Mouse (Mus musculus) MEL (cell line): ENCODE data around the gene Dph1. TPM values are rescaled to one million over a fixed set of nuclear protein-coding genes. Genes with fewer than 3 reads are reported as not detected.

Experiments used
- DNase-seq: peaks from one replicate; pipeline ENCODE4 v3.0.0; 2011; ENCODE audit warnings: low read depth, low spot score
- H3K27ac ChIP-seq: 2 replicates; pipeline ENCODE4 v1.5.1; 2012; ENCODE audit warnings: low read depth, mild to moderate bottlenecking, control low read depth, low read length, moderate library complexity; ENCODE audit not compliant: control insufficient read depth
- H3K27me3 ChIP-seq, 2 experiments: fragments of 150-350 bp in 1 of 2; sonication (generic) in 1 of 2; 2 replicates each; pipeline ENCODE4 v1.6.1; 2012; ENCODE audit warnings: low read length in 2 of 2, mild to moderate bottlenecking in 2 of 2, improper control_type of control experiment in 1 of 2, moderate library complexity in 1 of 2; ENCODE audit not compliant: insufficient read depth in 2 of 2, control insufficient read depth in 1 of 2
- H3K36me3 ChIP-seq, 2 experiments: 2 replicates each; pipeline ENCODE4 v1.6.1; 2012 to 2014; ENCODE audit warnings: low read length in 2 of 2, improper control_type of control experiment in 1 of 2, inconsistent platforms in 1 of 2, mild to moderate bottlenecking in 1 of 2; ENCODE audit not compliant: insufficient read depth in 2 of 2, control insufficient read depth in 1 of 2
- H3K4me1 ChIP-seq, 2 experiments: fragments of 150-350 bp in 1 of 2; sonication (generic) in 1 of 2; 2 replicates each; pipeline ENCODE4 v1.6.1; 2012; ENCODE audit warnings: low read length in 2 of 2, improper control_type of control experiment in 1 of 2, mild to moderate bottlenecking in 1 of 2; ENCODE audit not compliant: insufficient read depth in 2 of 2, control insufficient read depth in 1 of 2
- H3K4me3 ChIP-seq, 2 experiments: fragments of 150-350 bp in 1 of 2; sonication (generic) in 1 of 2; 2 replicates each; pipeline ENCODE4 v1.5.1; 2012; ENCODE audit warnings: low read depth in 2 of 2, low read length in 2 of 2, mild to moderate bottlenecking in 2 of 2, moderate library complexity in 2 of 2, control low read depth in 1 of 2, improper control_type of control experiment in 1 of 2; ENCODE audit not compliant: control insufficient read depth in 1 of 2, insufficient read depth in 1 of 2
- H3K79me2 ChIP-seq: 2 replicates; pipeline ENCODE4 v1.6.1; 2012; ENCODE audit warnings: mild to moderate bottlenecking, low read length, moderate library complexity; ENCODE audit not compliant: control insufficient read depth, poor library complexity, insufficient read depth
- H3K9ac ChIP-seq: 2 replicates; pipeline ENCODE4 v1.6.1; 2012; ENCODE audit warnings: low read depth, mild to moderate bottlenecking, control low read depth, low read length, moderate library complexity; ENCODE audit not compliant: control insufficient read depth, poor library complexity, severe bottlenecking
- H3K9me3 ChIP-seq: fragments of 150-350 bp; sonication (generic); replicated peaks from 2 replicates; pipeline ENCODE4 v1.6.1; 2012; ENCODE audit warnings: mild to moderate bottlenecking, low read length, improper control_type of control experiment, moderate library complexity; ENCODE audit not compliant: insufficient read depth
- BHLHE40 ChIP-seq: IDR thresholded peaks from 2 replicates; pipeline ENCODE4 v1.6.1; 2012; ENCODE audit warnings: low read depth, mild to moderate bottlenecking, inconsistent platforms, low read length, improper control_type of control experiment, borderline replicate concordance
- CHD1 ChIP-seq: IDR thresholded peaks from 2 replicates; pipeline ENCODE4 v1.6.1; 2012; ENCODE audit warnings: low read depth, mild to moderate bottlenecking, inconsistent platforms, low read length, improper control_type of control experiment
- CHD2 ChIP-seq: IDR thresholded peaks from 2 replicates; pipeline ENCODE4 v1.6.1; 2011; ENCODE audit warnings: low read length, improper control_type of control experiment
- CTCF ChIP-seq, 3 experiments: IDR thresholded peaks in 2 of 3; conservative IDR thresholded peaks in 1 of 3; 2 replicates each; pipeline ENCODE4 v1.5.1; 2011 to 2012; ENCODE audit warnings: low read length in 3 of 3, low read depth in 2 of 3, mild to moderate bottlenecking in 2 of 3, improper control_type of control experiment in 1 of 3, inconsistent platforms in 1 of 3, mixed read lengths in 1 of 3, moderate library complexity in 1 of 3; ENCODE audit not compliant: control insufficient read depth in 1 of 3, insufficient read depth in 1 of 3, poor library complexity in 1 of 3, severe bottlenecking in 1 of 3
- EP300 ChIP-seq, 2 experiments: IDR thresholded peaks; 2 replicates each; pipeline ENCODE4 v1.6.1; 2011; ENCODE audit warnings: improper control_type of control experiment in 2 of 2, low read length in 2 of 2, low read depth in 1 of 2, mild to moderate bottlenecking in 1 of 2
- ETS1 ChIP-seq: IDR thresholded peaks from 2 replicates; pipeline ENCODE4 v1.6.1; 2012; ENCODE audit warnings: low read depth, mild to moderate bottlenecking, inconsistent platforms, low read length, improper control_type of control experiment, moderate library complexity
- MAFK ChIP-seq: IDR thresholded peaks from 2 replicates; pipeline ENCODE4 v1.6.1; 2011; ENCODE audit warnings: low read depth, mild to moderate bottlenecking, low read length, improper control_type of control experiment, borderline replicate concordance
- MAX ChIP-seq: IDR thresholded peaks from 2 replicates; pipeline ENCODE4 v1.6.1; 2011; ENCODE audit warnings: low read length, improper control_type of control experiment
- MEF2A ChIP-seq: IDR thresholded peaks from 2 replicates; pipeline ENCODE4 v1.6.1; 2014; ENCODE audit warnings: low read depth, mild to moderate bottlenecking, inconsistent platforms, low read length, improper control_type of control experiment; ENCODE audit not compliant: poor library complexity, insufficient replicate concordance, severe bottlenecking; ENCODE audit errors: extremely low read depth
- MYC ChIP-seq: IDR thresholded peaks from 2 replicates; pipeline ENCODE4 v1.6.1; 2011; ENCODE audit warnings: low read depth, mild to moderate bottlenecking, low read length, improper control_type of control experiment, moderate library complexity
- NELFE ChIP-seq: IDR thresholded peaks from 2 replicates; pipeline ENCODE4 v1.6.1; 2011; ENCODE audit warnings: low read depth, low read length, improper control_type of control experiment
- POLR2A ChIP-seq, 2 experiments: IDR thresholded peaks; 2 replicates each; pipeline ENCODE4 v1.6.1; 2011 to 2012; ENCODE audit warnings: low read length in 2 of 2, mild to moderate bottlenecking in 2 of 2, control low read depth in 1 of 2, improper control_type of control experiment in 1 of 2, low read depth in 1 of 2, moderate library complexity in 1 of 2; ENCODE audit not compliant: control insufficient read depth in 1 of 2, insufficient read depth in 1 of 2, poor library complexity in 1 of 2
- RAD21 ChIP-seq: IDR thresholded peaks from 2 replicates; pipeline ENCODE4 v1.6.1; 2011; ENCODE audit warnings: mild to moderate bottlenecking, low read depth, low read length, improper control_type of control experiment
- TAL1 ChIP-seq: IDR thresholded peaks from 2 replicates; pipeline ENCODE4 v1.6.1; 2012; ENCODE audit warnings: mild to moderate bottlenecking, inconsistent platforms, low read length, moderate library complexity, mixed read lengths
- TBP ChIP-seq: IDR thresholded peaks from 2 replicates; pipeline ENCODE4 v1.8.0; 2011; ENCODE audit warnings: low read depth, low read length, improper control_type of control experiment
- TCF12 ChIP-seq: IDR thresholded peaks from 2 replicates; pipeline ENCODE4 v1.6.1; 2014; ENCODE audit warnings: low read depth, mild to moderate bottlenecking, inconsistent platforms, low read length, improper control_type of control experiment, moderate library complexity
- ZKSCAN1 ChIP-seq: IDR thresholded peaks from 2 replicates; pipeline ENCODE4 v1.6.1; 2012; ENCODE audit warnings: low read depth, mild to moderate bottlenecking, inconsistent platforms, low read length, improper control_type of control experiment, moderate library complexity
- ZMIZ1 ChIP-seq: IDR thresholded peaks from 2 replicates; pipeline ENCODE4 v1.6.1; 2012; ENCODE audit warnings: low read depth, mild to moderate bottlenecking, inconsistent platforms, low read length, improper control_type of control experiment, moderate library complexity
- polyA plus RNA-seq, 2 experiments: library from polyadenylated mRNA; stranded (reverse) in 1 of 2; unstranded in 1 of 2; fragments of >175 nt in 1 of 2; fragments of >200 nt in 1 of 2; gene quantifications; 2 replicates each; pipeline versions ENCODE4 v1.2.1 to v1.2.4; 2012; ENCODE audit warnings: low replicate concordance in 2 of 2, low read depth in 1 of 2; ENCODE audit not compliant: insufficient read length in 2 of 2, insufficient read depth in 1 of 2, missing spikeins in 1 of 2
- total RNA-seq: library from RNA; depleted of rRNA; stranded (reverse); fragments of 300-350 nt; gene quantifications from 2 replicates; pipeline ENCODE4 v1.2.3, GENCODE M21; 2012

Dph1 gene
- total and polyA plus RNA-seq, 3 experiments: 58.4 to 59.5 TPM; not detected in 1

DNA sequence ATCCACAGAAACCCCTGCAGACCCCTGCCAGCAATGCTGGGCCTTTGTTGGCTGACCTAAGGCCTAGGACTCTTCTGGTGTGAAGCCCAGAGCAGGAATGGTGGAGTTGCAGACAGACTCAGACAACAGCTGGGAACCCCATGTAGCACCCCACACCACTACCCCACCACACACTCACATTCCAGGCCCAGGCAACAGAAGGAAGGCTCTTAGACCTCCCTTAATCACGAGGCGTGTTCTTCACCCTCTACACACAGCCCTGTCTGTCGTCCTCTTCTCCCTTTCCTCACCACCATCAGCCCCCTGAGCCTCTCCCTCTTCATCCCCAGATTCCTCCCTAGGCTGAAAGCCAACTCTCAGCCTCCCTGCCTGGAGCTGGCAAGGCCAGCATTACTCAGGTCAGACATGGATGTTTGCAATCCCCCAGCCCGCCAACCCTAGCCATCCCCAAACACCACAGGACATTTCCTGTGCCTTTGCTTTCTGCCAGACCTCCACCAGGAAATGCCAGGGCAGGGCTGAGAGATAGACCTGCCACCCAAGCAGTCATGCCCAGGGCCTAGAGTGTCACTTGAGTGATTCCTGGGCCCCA lies 29.5 kb downstream of the Dph1 start:
- peaks cover 8% of the 10 kb centered on the region; the same call in 1 of the 2 replicates for H3K79me2 ChIP-seq
- TF ChIP-seq TBP (no peak), ETS1 (no peak), CHD2 (no peak), EP300 (IDR thresholded peaks at IDR 0.05; ENCODE audit: low read depth in 1 of 2, low read length in 2 of 2) (no peak), MAFK (no peak), MYC (no peak), RAD21 (no peak), POLR2A (IDR thresholded peaks at IDR 0.05; ENCODE audit: control insufficient read depth in 1 of 2, insufficient read depth in 1 of 2, low read depth in 1 of 2, low read length in 2 of 2, poor library complexity in 1 of 2) (no peak), TCF12 (no peak), CTCF (IDR thresholded peaks at IDR 0.05 in 2 of 3, conservative IDR thresholded peaks at IDR 0.05 in 1 of 3; ENCODE audit: control insufficient read depth in 1 of 3, insufficient read depth in 1 of 3, low read depth in 2 of 3, low read length in 3 of 3, poor library complexity in 1 of 3, severe bottlenecking in 1 of 3) (no peak), NELFE (no peak)
- no peak overlapping the region for H3K4me3 ChIP-seq
- no peak overlapping the region for H3K9ac ChIP-seq
- H3K9me3 ChIP-seq: no peaks in the 10 kb centered on the region
- no peaks in the 10 kb centered on the region for H3K27me3 ChIP-seq
- H3K36me3 ChIP-seq: peaks cover 0 to 12% of the 10 kb centered on the region in 2 experiments; a peak in 2 of 4 replicates
- DNase-seq: no peak
- H3K27ac ChIP-seq: no peak overlapping the region
- peaks cover 0 to 14% of the 10 kb centered on the region in 2 experiments; a peak in 2 of 4 replicates for H3K4me1 ChIP-seq

DNA sequence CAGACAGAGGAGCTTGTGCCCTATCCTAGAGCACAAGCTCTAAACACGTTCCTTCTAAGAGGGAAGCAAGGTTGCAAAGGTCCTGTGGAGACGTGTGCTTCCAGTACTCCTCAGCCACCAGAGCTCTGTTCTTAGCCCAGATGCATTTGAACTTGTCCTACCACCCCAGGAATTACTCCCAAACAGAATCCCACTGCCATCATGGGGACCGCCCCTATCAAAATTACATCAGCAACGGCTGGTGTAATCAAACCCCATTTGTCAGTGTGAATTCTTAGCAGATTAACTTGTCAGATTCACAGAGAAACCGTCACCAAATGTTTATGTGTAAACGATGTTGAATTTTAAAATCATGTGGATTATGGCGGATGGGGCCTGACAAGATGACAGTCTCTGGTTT lies 30.1 kb downstream of the Dph1 start:
- TF ChIP-seq TAL1 (no peak), CHD1 (no peak), ZMIZ1 (no peak), MAX (no peak), BHLHE40 (no peak), ZKSCAN1 (no peak), MEF2A (no peak)
- peaks cover 6% of the 10 kb centered on the region; the same call in 1 of the 2 replicates for H3K79me2 ChIP-seq
- no peak for DNase-seq
- no peak overlapping the region for H3K27ac ChIP-seq
- peaks cover 0 to 12% of the 10 kb centered on the region in 2 experiments; a peak in 2 of 4 replicates for H3K36me3 ChIP-seq
- H3K9me3 ChIP-seq: no peaks in the 10 kb centered on the region
- H3K4me1 ChIP-seq: peaks cover 0 to 14% of the 10 kb centered on the region in 2 experiments; a peak in 2 of 4 replicates
- no peak overlapping the region for H3K9ac ChIP-seq
- H3K27me3 ChIP-seq: no peaks in the 10 kb centered on the region
- no peak overlapping the region for H3K4me3 ChIP-seq
